Mouse (Mus musculus) thymus, adult 2 months (tissue): Measurements from ENCODE around the gene Atrnl1. TPM values are rescaled to one million over a fixed set of nuclear protein-coding genes. Genes with fewer than 3 reads are reported as not detected.

Experiments used
- DNase-seq: peaks from one replicate; pipeline ENCODE4 v3.0.0; 2021
- H3K27ac ChIP-seq: fragments of 200-500 bp; 2 replicates; pipeline ENCODE4 v1.5.1; 2012; ENCODE audit warnings: low read length, control low read depth; ENCODE audit not compliant: control insufficient read depth, insufficient read depth
- H3K27me3 ChIP-seq: fragments of 200-500 bp; 2 replicates; pipeline ENCODE4 v1.6.1; 2012; ENCODE audit warnings: mild to moderate bottlenecking, low read length, moderate library complexity, mixed read lengths; ENCODE audit not compliant: control insufficient read depth, insufficient read depth
- H3K36me3 ChIP-seq: fragments of 200-500 bp; 2 replicates; pipeline ENCODE4 v1.6.1; 2012; ENCODE audit warnings: mild to moderate bottlenecking, low read length, moderate library complexity; ENCODE audit not compliant: control insufficient read depth, insufficient read depth
- H3K4me1 ChIP-seq: fragments of 200-500 bp; replicated peaks from 2 replicates; pipeline ENCODE4 v1.6.1; 2012; ENCODE audit warnings: low read length; ENCODE audit not compliant: control insufficient read depth, insufficient read depth
- H3K4me3 ChIP-seq: fragments of 200-500 bp; 2 replicates; pipeline ENCODE4 v1.5.1; 2012; ENCODE audit warnings: mild to moderate bottlenecking, low read length, control low read depth, moderate library complexity; ENCODE audit not compliant: control insufficient read depth, insufficient read depth
- CTCF ChIP-seq: fragments of 200-500 bp; IDR thresholded peaks from 2 replicates; pipeline ENCODE4 v1.5.1; 2012; ENCODE audit warnings: mild to moderate bottlenecking, control low read depth, low read length, moderate library complexity, borderline replicate concordance; ENCODE audit not compliant: control insufficient read depth, poor library complexity, insufficient read depth; ENCODE audit errors: extremely low read depth
- POLR2A ChIP-seq: fragments of 200-500 bp; IDR thresholded peaks from 2 replicates; pipeline ENCODE4 v1.6.1; 2012; ENCODE audit warnings: mild to moderate bottlenecking, low read length, control low read depth, moderate library complexity; ENCODE audit not compliant: control insufficient read depth, poor library complexity, insufficient read depth; ENCODE audit errors: extremely low read depth
- WGBS: fragments of 180-500 bp; shearing (Covaris S2); methylation state at CpG from one replicate; pipeline ENCODE4 v1.1.7; 2018; 5-methylcytosine and 5-hydroxymethylcytosine counted together
- polyA plus RNA-seq: library from polyadenylated mRNA; depleted of rRNA; stranded (reverse); fragments of >200 nt; gene quantifications from 2 replicates; pipeline ENCODE4 v1.2.3, GENCODE M21; 2012

Atrnl1 gene
- polyA plus RNA-seq, 1 experiment, result 8.2 TPM

GRCm38 (mm10) chr19:58021514-58022284 lies 410.9 kb downstream of the Atrnl1 start:
- Histone ChIP-seq H3K27ac (no peak overlapping the region), H3K4me3 (no peak overlapping the region), H3K4me1 (no peaks in the 10 kb centered on the region; the same call in 1 of the 2 replicates), H3K27me3 (no peaks in the 10 kb centered on the region), H3K36me3 (no peaks in the 10 kb centered on the region)
- DNase-seq, result no peak
- WGBS, result 98% methylated on average over 8 of the region's 8 CpGs
- no peak for TF ChIP-seq POLR2A
- TF ChIP-seq CTCF, result no peak

- DNase-seq, result no peak
- H3K4me1 ChIP-seq, result no peaks in the 10 kb centered on the region; the same call in 1 of the 2 replicates
- WGBS, result 81% methylated on average over 14 of the region's 14 CpGs
- TF ChIP-seq CTCF (no peak), POLR2A (no peak)
- no peak overlapping the region for H3K4me3 ChIP-seq
- H3K27ac ChIP-seq, result no peak overlapping the region
- no peaks in the 10 kb centered on the region for H3K27me3 ChIP-seq
- no peaks in the 10 kb centered on the region for H3K36me3 ChIP-seq
Observed at GRCm38 (mm10) chr19:58023216-58023825, 412.5 kb downstream of the Atrnl1 start.

GRCm38 (mm10) chr19:58025053-58025452 lies 414.2 kb downstream of the Atrnl1 start:
- 92% methylated on average over 2 of the region's 2 CpGs for WGBS
- DNase-seq, result no peak
- TF ChIP-seq CTCF (no peak), POLR2A (no peak)

DNA sequence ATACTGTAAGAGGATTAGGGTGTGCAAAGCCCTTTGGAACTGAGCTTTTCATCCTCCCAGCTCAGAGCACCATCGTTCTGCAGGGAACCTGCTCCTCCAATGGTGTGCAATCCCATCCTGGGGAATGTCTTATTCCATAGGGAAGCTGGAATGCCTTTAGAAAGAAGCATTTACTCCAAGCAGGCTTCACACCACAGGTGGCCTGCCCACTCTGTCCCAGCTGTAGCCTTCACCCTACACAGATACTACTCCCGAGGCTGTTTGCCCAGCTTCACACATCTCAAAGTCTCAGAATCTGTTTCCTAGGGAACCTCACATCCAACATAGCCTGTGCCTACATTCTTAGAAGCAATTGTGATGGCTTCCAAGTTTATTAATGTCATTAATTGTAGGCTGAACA lies 418.8 kb downstream of the Atrnl1 start:
- Histone ChIP-seq H3K27ac (no peak overlapping the region), H3K36me3 (no peaks in the 10 kb centered on the region), H3K4me3 (no peak overlapping the region), H3K27me3 (no peaks in the 10 kb centered on the region), H3K4me1 (no peaks in the 10 kb centered on the region)
- TF ChIP-seq CTCF (no peak), POLR2A (no peak)
- DNase-seq, result no peak
- 95% methylated on average over 2 of the region's 2 CpGs for WGBS

More at GRCm38 (mm10) chr19:58025053-58025452, 414.2 kb downstream of the Atrnl1 start:
- Histone ChIP-seq H3K4me3 (no peak overlapping the region), H3K36me3 (no peaks in the 10 kb centered on the region), H3K27ac (no peak overlapping the region), H3K27me3 (no peaks in the 10 kb centered on the region), H3K4me1 (no peaks in the 10 kb centered on the region)

GRCm38 (mm10) chr19:58033241-58033640 lies 422.4 kb downstream of the Atrnl1 start:
- Histone ChIP-seq H3K4me3 (no peak overlapping the region), H3K27me3 (no peaks in the 10 kb centered on the region), H3K36me3 (no peaks in the 10 kb centered on the region), H3K4me1 (no peaks in the 10 kb centered on the region), H3K27ac (no peak overlapping the region)
- 96% methylated on average over 5 of the region's 5 CpGs for WGBS
- no peak for TF ChIP-seq CTCF
- no peak for TF ChIP-seq POLR2A
- DNase-seq, result no peak

- 93% methylated on average over 3 of the region's 3 CpGs for WGBS
- H3K36me3 ChIP-seq, result no peaks in the 10 kb centered on the region
Observed at GRCm38 (mm10) chr19:58036166-58036565, 425.3 kb downstream of the Atrnl1 start.

More at GRCm38 (mm10) chr19:58036166-58036565, 425.3 kb downstream of the Atrnl1 start:
- DNase-seq, result no peak
- H3K4me3 ChIP-seq, result no peak overlapping the region
- H3K27ac ChIP-seq, result no peak overlapping the region
- TF ChIP-seq POLR2A, result no peak
- no peak for TF ChIP-seq CTCF
- no peaks in the 10 kb centered on the region for H3K27me3 ChIP-seq
- H3K4me1 ChIP-seq, result no peaks in the 10 kb centered on the region
